Mouse (Mus musculus): ENCODE results near the gene Bcl11a.

DNA sequence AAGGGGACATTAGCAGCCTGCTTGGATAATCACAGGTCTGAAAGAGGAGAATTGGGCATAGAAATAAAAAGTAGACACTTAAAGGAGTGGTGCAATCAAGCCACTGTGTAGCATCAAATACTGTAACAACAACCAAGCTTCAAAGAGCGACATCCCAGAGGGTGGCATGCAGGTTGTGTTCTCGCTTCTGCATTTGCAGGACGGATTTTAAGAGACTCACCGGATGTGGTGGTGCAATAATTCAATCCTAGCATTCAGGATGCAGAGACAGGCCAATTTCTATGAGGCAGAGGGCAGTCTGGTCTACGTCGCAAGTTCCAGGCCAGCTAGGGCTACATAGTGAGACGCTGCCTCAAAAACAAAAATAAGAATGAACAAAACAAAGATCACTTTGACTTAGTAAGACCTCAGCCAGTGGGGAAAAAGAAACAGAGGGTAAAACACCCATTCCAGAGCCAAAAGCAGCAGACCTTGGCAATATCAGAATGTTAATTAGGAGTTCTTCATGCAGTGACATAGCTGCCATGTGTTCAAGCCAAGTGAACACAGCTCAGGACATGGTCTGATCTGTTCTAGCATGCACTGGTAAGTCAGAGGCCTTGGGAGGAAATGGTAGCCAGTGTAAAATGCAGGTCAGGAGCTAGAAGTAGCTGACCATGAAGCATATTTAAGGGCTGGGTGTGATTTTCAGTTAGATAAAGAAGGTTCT lies 74.4 kb downstream of the Bcl11a start:
- TF ChIP-seq GATA1 (IDR thresholded peaks at IDR 0.05; ENCODE audit: low read length) = no peak
- no peak for TF ChIP-seq TAL1 (IDR thresholded peaks at IDR 0.05; ENCODE audit: low read length)

All from erythroblast, embryonic 14.5 days (primary cell).